Mouse (Mus musculus): ENCODE data around the gene Nr2c1. TPM values are rescaled to one million over a fixed set of nuclear protein-coding genes. Genes with fewer than 3 reads are reported as not detected.
A peak's percentile ranks its signal among the peaks of the same experiment; 100 is the strongest.

The Nr2c1 gene
- polyA plus RNA-seq, 1 experiment: 2.8 TPM

DNA sequence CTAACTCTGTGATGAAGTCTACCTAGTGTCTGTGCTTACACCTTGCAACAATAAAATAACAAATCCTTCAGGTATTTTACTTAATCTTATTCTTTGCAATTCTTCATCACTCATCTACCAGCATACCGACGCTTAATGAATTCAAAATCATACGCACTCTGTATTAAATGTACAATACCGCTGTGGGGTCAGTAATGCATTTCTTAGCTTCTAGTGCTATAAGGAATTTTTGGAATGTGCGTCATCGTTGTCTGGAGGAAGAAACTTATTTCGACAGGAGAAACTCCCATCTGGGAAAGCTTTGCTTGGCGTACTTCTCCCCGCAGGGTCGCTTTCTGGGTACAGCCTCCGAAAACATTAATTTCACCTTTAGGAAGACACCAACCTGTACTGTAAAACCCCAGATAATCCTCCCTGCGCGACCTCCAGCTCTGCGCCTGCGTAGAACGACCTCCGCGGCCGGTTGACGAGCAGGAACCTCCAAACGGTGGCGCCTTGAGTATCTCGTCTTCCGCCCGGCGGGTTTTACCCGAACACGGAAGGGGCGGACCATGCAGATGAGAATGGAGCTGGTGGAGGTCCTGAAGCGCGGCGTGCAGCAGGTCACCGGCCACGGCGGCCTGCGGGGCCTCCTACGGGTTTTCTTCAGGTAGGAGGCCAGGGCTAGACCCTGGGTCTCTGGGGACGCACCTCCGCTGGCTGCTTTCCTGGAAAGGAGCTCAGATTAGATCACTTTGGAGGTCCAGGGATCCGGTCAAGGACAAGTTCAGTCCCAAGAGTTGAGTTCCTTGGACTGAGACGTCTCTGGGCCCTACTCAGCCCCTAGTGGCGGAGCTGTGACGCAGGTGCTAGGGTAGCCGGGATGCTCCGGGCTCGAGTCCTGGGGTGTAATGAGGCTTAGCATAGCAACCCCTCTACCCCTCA, 50.9 kb downstream of the Nr2c1 start, which contains the start of gene Ndufa12:
Ndufa12 (plus strand) TSS at position 239 of the 924 bp plus-strand sequence.
- peak within 1 kb of the TSS; percentile 92 for H3K4me3 ChIP-seq (ENCODE audit: low read depth, low read length)
- peaks cover 3% of the 10 kb centered on the region; the same call in 1 of the 2 replicates for H3K4me1 ChIP-seq (ENCODE audit: control insufficient read depth, insufficient read depth, insufficient read length, low read length)
- peaks cover 23% of the 10 kb centered on the region for H3K36me3 ChIP-seq (ENCODE audit: control insufficient read depth, insufficient read depth, low read length)
- TF ChIP-seq POLR2A (IDR thresholded peaks at IDR 0.05; ENCODE audit: low read depth, low read length): peak; percentile 83
- peak; percentile 74 for TF ChIP-seq CTCF (IDR thresholded peaks at IDR 0.05; ENCODE audit: extremely low read depth, insufficient read length, insufficient replicate concordance, low read depth, low read length)
- no peaks in the 10 kb centered on the region for H3K27me3 ChIP-seq (ENCODE audit: control insufficient read depth, insufficient read depth, low read length)
- under 1% methylated on average over 46 of the region's 46 CpGs for WGBS
- H3K27ac ChIP-seq (ENCODE audit: insufficient read depth, low read depth, low read length): peak within 1 kb of the TSS; percentile 71

DNA sequence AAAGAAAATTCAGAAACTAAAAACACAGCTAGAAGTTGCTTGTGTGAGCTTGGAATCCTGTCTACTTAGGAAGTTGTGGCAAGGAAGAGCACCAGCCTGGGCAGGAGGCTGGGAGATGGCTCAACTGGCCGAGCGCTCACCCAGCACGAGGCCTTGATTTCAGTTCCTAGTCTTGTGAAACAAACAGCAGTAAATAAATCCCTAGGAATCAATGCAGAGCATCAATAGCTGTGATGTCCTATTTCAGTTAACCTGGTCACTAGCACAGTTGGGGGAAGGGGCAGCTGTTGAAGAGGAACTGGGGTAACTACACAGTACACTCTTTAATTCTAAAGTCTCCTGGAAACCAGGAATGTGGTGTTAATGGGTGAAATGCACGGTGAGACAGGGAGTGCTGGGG, 57.1 kb downstream of the Nr2c1 start:
- Histone ChIP-seq H3K4me1 (ENCODE audit: control insufficient read depth, insufficient read depth, insufficient read length, low read length) (no peaks in the 10 kb centered on the region; the same call in 1 of the 2 replicates), H3K27me3 (ENCODE audit: control insufficient read depth, insufficient read depth, low read length) (no peaks in the 10 kb centered on the region), H3K27ac (ENCODE audit: insufficient read depth, low read depth, low read length) (no peak overlapping the region), H3K36me3 (ENCODE audit: control insufficient read depth, insufficient read depth, low read length) (peaks cover 58% of the 10 kb centered on the region), H3K4me3 (ENCODE audit: low read depth, low read length) (no peak overlapping the region)
- TF ChIP-seq POLR2A (IDR thresholded peaks at IDR 0.05; ENCODE audit: low read depth, low read length): no peak
- TF ChIP-seq CTCF (IDR thresholded peaks at IDR 0.05; ENCODE audit: extremely low read depth, insufficient read length, insufficient replicate concordance, low read depth, low read length): no peak
- WGBS: 87% methylated on average over 4 of the region's 4 CpGs

DNA sequence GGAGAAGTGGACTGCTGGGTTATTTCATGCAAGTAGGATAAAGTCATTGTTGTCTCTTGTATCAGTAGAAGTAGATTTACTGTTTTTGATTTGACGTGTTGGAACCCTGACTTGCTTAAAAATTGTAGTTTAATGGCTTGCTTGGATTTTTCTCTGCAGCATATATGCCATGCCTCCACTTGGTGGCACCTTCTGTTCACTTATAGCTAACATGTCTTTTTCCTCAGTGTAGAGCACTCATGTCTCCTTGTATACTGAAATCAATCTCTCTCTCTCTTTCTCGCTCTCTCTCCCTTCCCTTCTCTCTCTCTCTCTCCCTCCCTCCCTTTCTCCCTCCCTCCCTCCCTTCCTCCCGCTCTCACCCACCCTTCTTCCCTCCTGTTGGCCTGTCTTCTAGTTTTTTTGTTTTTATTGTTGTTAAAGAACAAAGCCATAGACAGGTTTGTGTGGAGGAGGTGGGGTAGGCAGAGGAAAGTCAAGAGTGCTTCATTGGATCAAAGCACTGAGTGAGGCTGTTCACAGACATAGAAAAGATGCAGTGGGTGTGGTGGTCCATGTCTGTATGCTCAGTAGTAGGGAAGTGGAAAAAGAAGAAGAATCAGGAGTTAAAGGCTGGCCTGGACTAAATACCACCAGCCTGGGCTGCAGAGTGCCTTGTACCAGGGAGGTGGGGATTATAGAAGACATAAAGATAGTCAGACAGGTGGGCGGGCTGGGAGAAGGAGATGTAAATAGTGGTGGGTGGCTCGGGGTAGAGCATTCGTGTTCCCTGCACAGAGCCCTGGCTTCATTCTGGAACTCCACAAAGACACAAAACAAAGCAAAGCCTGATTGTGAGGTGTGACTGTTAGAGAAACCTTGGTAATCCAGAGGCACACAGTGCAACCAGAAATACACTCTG, 63.1 kb downstream of the Nr2c1 start:
- H3K36me3 ChIP-seq (ENCODE audit: control insufficient read depth, insufficient read depth, low read length): peaks cover 49% of the 10 kb centered on the region
- H3K27ac ChIP-seq (ENCODE audit: insufficient read depth, low read depth, low read length): no peak overlapping the region
- TF ChIP-seq POLR2A (IDR thresholded peaks at IDR 0.05; ENCODE audit: low read depth, low read length) (no peak), CTCF (IDR thresholded peaks at IDR 0.05; ENCODE audit: extremely low read depth, insufficient read length, insufficient replicate concordance, low read depth, low read length) (no peak)
- 80% methylated on average over 6 of the region's 6 CpGs for WGBS
- H3K4me1 ChIP-seq (ENCODE audit: control insufficient read depth, insufficient read depth, insufficient read length, low read length): no peaks in the 10 kb centered on the region
- H3K27me3 ChIP-seq (ENCODE audit: control insufficient read depth, insufficient read depth, low read length): no peaks in the 10 kb centered on the region
- no peak overlapping the region for H3K4me3 ChIP-seq (ENCODE audit: low read depth, low read length)

DNA sequence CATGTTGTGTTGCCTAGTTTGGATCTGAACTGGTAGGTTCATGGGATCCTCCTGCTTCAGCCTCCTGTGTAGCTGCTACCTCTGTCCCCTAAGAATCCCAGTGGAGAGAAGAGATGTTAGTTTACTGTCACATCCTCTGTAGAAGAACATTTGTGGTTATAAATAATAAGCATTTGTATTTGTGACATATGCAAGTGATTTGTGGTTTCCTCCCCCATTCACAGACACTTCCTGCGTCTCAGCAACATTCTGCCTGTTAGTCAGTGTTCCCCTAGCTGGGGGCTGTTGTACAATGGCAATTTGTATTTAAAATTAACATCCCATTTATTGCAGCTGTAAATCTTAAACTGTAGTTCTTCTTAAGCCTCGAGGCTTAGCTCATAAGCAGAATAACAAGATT, 63.9 kb downstream of the Nr2c1 start:
- 50% methylated on average over 2 of the region's 2 CpGs for WGBS
- Histone ChIP-seq H3K27ac (ENCODE audit: insufficient read depth, low read depth, low read length) (no peak overlapping the region), H3K27me3 (ENCODE audit: control insufficient read depth, insufficient read depth, low read length) (no peaks in the 10 kb centered on the region), H3K4me3 (ENCODE audit: low read depth, low read length) (no peak overlapping the region), H3K4me1 (ENCODE audit: control insufficient read depth, insufficient read depth, insufficient read length, low read length) (no peaks in the 10 kb centered on the region), H3K36me3 (ENCODE audit: control insufficient read depth, insufficient read depth, low read length) (peaks cover 47% of the 10 kb centered on the region)
- no peak for TF ChIP-seq CTCF (IDR thresholded peaks at IDR 0.05; ENCODE audit: extremely low read depth, insufficient read length, insufficient replicate concordance, low read depth, low read length)
- no peak for TF ChIP-seq POLR2A (IDR thresholded peaks at IDR 0.05; ENCODE audit: low read depth, low read length)

DNA sequence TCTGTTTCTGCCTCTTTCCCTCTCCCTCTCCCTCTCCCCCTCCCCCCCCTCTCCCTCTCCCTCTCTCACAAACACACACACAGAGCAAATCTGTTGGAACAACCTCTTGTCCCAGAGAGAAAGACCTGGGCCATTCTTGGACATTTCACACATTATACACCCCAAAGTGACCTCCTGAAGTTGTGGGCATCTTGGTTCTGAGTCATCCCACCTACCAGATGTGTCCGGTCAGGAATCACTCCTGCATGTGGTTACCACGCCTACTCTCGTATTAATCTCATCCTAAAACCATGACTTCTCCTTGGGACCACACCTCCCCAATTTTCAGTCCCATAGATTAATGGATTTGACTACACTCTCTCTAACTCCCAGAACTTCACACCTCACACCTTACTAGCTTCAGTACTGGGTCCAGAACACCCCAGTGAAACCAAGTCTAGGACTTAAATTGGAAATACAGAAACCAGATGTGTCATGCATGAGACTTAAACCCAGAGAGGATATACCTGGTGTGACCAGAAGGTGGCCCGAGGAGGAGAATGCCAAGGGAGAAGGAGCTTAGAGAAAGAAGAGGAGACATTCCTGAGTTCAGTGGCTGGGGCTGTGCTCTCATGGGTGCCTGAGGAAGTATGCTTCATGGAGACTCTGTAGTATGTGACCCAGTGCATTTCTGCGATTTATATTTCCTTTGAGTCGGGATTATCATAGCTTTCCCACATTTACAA, 77.4 kb downstream of the Nr2c1 start:
- H3K36me3 ChIP-seq (ENCODE audit: control insufficient read depth, insufficient read depth, low read length): peaks cover 9% of the 10 kb centered on the region
- WGBS: 79% methylated on average over 6 of the region's 6 CpGs
- H3K4me1 ChIP-seq (ENCODE audit: control insufficient read depth, insufficient read depth, insufficient read length, low read length): peaks cover 9% of the 10 kb centered on the region; the same call in 1 of the 2 replicates
- TF ChIP-seq POLR2A (IDR thresholded peaks at IDR 0.05; ENCODE audit: low read depth, low read length) (no peak), CTCF (IDR thresholded peaks at IDR 0.05; ENCODE audit: extremely low read depth, insufficient read length, insufficient replicate concordance, low read depth, low read length) (no peak)
- no peak overlapping the region for H3K27ac ChIP-seq (ENCODE audit: insufficient read depth, low read depth, low read length)
- no peaks in the 10 kb centered on the region for H3K27me3 ChIP-seq (ENCODE audit: control insufficient read depth, insufficient read depth, low read length)
- no peak overlapping the region for H3K4me3 ChIP-seq (ENCODE audit: low read depth, low read length)

DNA sequence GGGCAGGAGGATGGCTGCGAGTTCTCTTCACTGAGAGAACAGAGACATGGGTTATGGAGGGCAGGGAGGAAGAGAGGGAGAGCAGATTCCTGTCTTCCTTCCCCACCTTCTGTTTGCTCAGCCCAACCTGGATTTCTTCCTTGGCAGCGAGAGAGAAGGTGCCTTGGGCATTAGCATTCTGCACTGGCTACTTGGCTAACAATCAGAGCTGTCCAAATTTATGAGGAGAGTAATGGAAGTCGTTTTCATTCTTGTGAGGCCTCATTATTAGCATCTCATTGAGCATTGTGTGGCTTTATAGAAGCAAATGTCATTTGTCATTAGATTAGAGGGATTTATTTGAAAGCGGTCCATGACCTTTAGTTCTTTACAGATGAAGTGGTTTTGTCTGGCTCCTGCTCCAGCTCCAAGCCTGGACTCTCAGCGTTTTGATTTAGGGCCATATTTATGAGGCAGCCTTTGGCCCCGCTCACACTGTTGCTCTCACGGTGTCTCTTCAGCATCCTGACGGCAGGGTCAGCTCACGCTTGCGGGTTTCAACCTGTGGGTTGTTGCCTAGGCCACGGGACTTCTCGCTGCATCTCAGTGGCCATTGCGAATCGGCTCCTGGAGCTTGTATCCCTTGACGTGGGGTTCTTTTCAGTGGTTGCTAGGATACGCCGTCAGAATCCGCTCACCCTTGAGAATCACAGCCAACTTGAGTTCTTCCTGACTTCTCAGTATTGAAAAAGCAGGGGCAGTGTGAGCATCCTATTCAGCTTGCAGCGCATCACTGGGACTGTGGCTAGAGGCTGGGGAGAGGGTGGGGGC, 82.6 kb downstream of the Nr2c1 start:
- TF ChIP-seq CTCF (IDR thresholded peaks at IDR 0.05; ENCODE audit: extremely low read depth, insufficient read length, insufficient replicate concordance, low read depth, low read length) (no peak), POLR2A (IDR thresholded peaks at IDR 0.05; ENCODE audit: low read depth, low read length) (no peak)
- no peak overlapping the region for H3K27ac ChIP-seq (ENCODE audit: insufficient read depth, low read depth, low read length)
- H3K4me3 ChIP-seq (ENCODE audit: low read depth, low read length): no peak overlapping the region
- H3K4me1 ChIP-seq (ENCODE audit: control insufficient read depth, insufficient read depth, insufficient read length, low read length): no peaks in the 10 kb centered on the region
- no peaks in the 10 kb centered on the region for H3K36me3 ChIP-seq (ENCODE audit: control insufficient read depth, insufficient read depth, low read length)
- 69% methylated on average over 19 of the region's 19 CpGs for WGBS
- H3K27me3 ChIP-seq (ENCODE audit: control insufficient read depth, insufficient read depth, low read length): no peaks in the 10 kb centered on the region
